Mouse (Mus musculus) small intestine, adult 2 months (tissue): ENCODE data around the gene Glrx. TPM values are rescaled to one million over a fixed set of nuclear protein-coding genes. Genes with fewer than 3 reads are reported as not detected.

Source experiments
- H3K27ac ChIP-seq: fragments of 200-500 bp; 2 replicates; pipeline ENCODE4 v1.5.1; 2012; ENCODE audit warnings: low read depth, low read length, control low read depth, inconsistent platforms; ENCODE audit not compliant: insufficient read depth
- H3K27me3 ChIP-seq: fragments of 200-500 bp; 2 replicates; pipeline ENCODE4 v1.6.1; 2012; ENCODE audit warnings: mild to moderate bottlenecking, moderate library complexity, low read length, inconsistent platforms; ENCODE audit not compliant: control insufficient read depth, insufficient read depth
- H3K36me3 ChIP-seq: fragments of 200-500 bp; 2 replicates; pipeline ENCODE4 v1.6.1; 2012; ENCODE audit warnings: mild to moderate bottlenecking, low read length, control low read depth, inconsistent platforms; ENCODE audit not compliant: control insufficient read depth, insufficient read depth
- H3K4me1 ChIP-seq: fragments of 200-500 bp; 2 replicates; pipeline ENCODE4 v1.6.1; 2012; ENCODE audit warnings: low read length, inconsistent platforms, mixed read lengths; ENCODE audit not compliant: control insufficient read depth, insufficient read depth, insufficient read length
- H3K4me3 ChIP-seq: fragments of 200-500 bp; 2 replicates; pipeline ENCODE4 v1.5.1; 2012; ENCODE audit warnings: low read depth, mild to moderate bottlenecking, control low read depth, inconsistent platforms, low read length, moderate library complexity
- CTCF ChIP-seq: fragments of 200-500 bp; IDR thresholded peaks from 2 replicates; pipeline ENCODE4 v1.5.1; 2012; ENCODE audit warnings: low read depth, mild to moderate bottlenecking, control low read depth, inconsistent platforms, low read length, moderate library complexity, mixed read lengths; ENCODE audit not compliant: insufficient replicate concordance, insufficient read length; ENCODE audit errors: extremely low read depth
- POLR2A ChIP-seq: fragments of 200-500 bp; IDR thresholded peaks from 2 replicates; pipeline ENCODE4 v1.6.1; 2012; ENCODE audit warnings: low read depth, mild to moderate bottlenecking, control low read depth, inconsistent platforms, low read length, moderate library complexity
- WGBS: fragments of 180-500 bp; shearing (Covaris S2); methylation state at CpG from one replicate; pipeline ENCODE4 v1.1.7; 2018; 5-methylcytosine and 5-hydroxymethylcytosine counted together
- polyA plus RNA-seq: library from polyadenylated mRNA; depleted of rRNA; stranded (reverse); fragments of >200 nt; gene quantifications from 2 replicates; pipeline ENCODE4 v1.2.3, GENCODE M21; 2012

Gene Glrx
- polyA plus RNA-seq, 1 experiment = 205 TPM

- no peak overlapping the region; the same call in 1 of the 2 replicates for H3K4me3 ChIP-seq
- peaks cover 29% of the 10 kb centered on the region for H3K36me3 ChIP-seq
- no peaks in the 10 kb centered on the region for H3K27me3 ChIP-seq
- H3K4me1 ChIP-seq = peaks cover 10% of the 10 kb centered on the region; the same call in 1 of the 2 replicates
- peak overlapping the region; percentile 62 for H3K27ac ChIP-seq
- 17% methylated on average over 4 of the region's 4 CpGs for WGBS
- no peak for TF ChIP-seq POLR2A
- no peak for TF ChIP-seq CTCF
Observed at GRCm38 (mm10) chr13:75845519-75846166, 6.0 kb downstream of the Glrx start.

- no peaks in the 10 kb centered on the region for H3K27me3 ChIP-seq
- WGBS = 86% methylated on average over 6 of the region's 6 CpGs
- TF ChIP-seq CTCF (no peak), POLR2A (no peak)
- peaks cover 10% of the 10 kb centered on the region; the same call in 1 of the 2 replicates for H3K4me1 ChIP-seq
- H3K27ac ChIP-seq = no peak overlapping the region
- peaks cover 36% of the 10 kb centered on the region for H3K36me3 ChIP-seq
- H3K4me3 ChIP-seq = no peak overlapping the region
Observed at GRCm38 (mm10) chr13:75847027-75847426, 7.4 kb downstream of the Glrx start.

- H3K36me3 ChIP-seq = peaks cover 39% of the 10 kb centered on the region
- no peak overlapping the region for H3K4me3 ChIP-seq
- TF ChIP-seq POLR2A (no peak), CTCF (no peak)
Observed at GRCm38 (mm10) chr13:75852027-75852426, 12.4 kb downstream of the Glrx start.

GRCm38 (mm10) chr13:75853118-75853517 is 13.4 kb downstream of the Glrx start:
- TF ChIP-seq POLR2A (no peak), CTCF (no peak)
- H3K27ac ChIP-seq = no peak overlapping the region
- no peaks in the 10 kb centered on the region for H3K27me3 ChIP-seq
- H3K4me3 ChIP-seq = no peak overlapping the region
- H3K4me1 ChIP-seq = 0 out of 2 replicates have a peak, but pooled peaks cover 2% of the 10 kb centered on the region
- peaks cover 28% of the 10 kb centered on the region for H3K36me3 ChIP-seq
- WGBS = 80% methylated on average over 3 of the region's 3 CpGs

More at GRCm38 (mm10) chr13:75852027-75852426, 12.4 kb downstream of the Glrx start:
- 86% methylated on average over 4 of the region's 4 CpGs for WGBS
- no peak overlapping the region for H3K27ac ChIP-seq
- H3K27me3 ChIP-seq = no peaks in the 10 kb centered on the region
- H3K4me1 ChIP-seq = 0 out of 2 replicates have a peak, but pooled peaks cover 2% of the 10 kb centered on the region

GRCm38 (mm10) chr13:75859264-75859844 is 19.7 kb downstream of the Glrx start:
- WGBS = 32% methylated on average over 1 of the region's 1 CpGs
- Histone ChIP-seq H3K4me3 (no peak overlapping the region), H3K27ac (peak overlapping the region; percentile 67), H3K27me3 (no peaks in the 10 kb centered on the region), H3K36me3 (peaks cover 2% of the 10 kb centered on the region; the same call in 1 of the 2 replicates), H3K4me1 (no peaks in the 10 kb centered on the region)
- TF ChIP-seq CTCF = no peak
- no peak for TF ChIP-seq POLR2A

GRCm38 (mm10) chr13:75865486-75866184 is 26.0 kb downstream of the Glrx start:
- TF ChIP-seq CTCF = no peak
- no peak for TF ChIP-seq POLR2A
- Histone ChIP-seq H3K27me3 (no peaks in the 10 kb centered on the region), H3K4me1 (no peaks in the 10 kb centered on the region), H3K4me3 (no peak overlapping the region), H3K27ac (no peak overlapping the region), H3K36me3 (no peaks in the 10 kb centered on the region)

GRCm38 (mm10) chr13:75867876-75868275 is 28.2 kb downstream of the Glrx start:
- no peak for TF ChIP-seq CTCF
- no peak for TF ChIP-seq POLR2A
- Histone ChIP-seq H3K36me3 (0 out of 2 replicates have a peak, but pooled peaks cover 4% of the 10 kb centered on the region), H3K4me3 (no peak overlapping the region), H3K27ac (no peak overlapping the region), H3K4me1 (peaks cover 2% of the 10 kb centered on the region; the same call in 1 of the 2 replicates), H3K27me3 (no peaks in the 10 kb centered on the region)
- WGBS = 89% methylated on average over 2 of the region's 2 CpGs
